Mouse (Mus musculus): Measurements from ENCODE around the gene Mon2.
"Not testable (repeated sequence)": the region's sequence is repeated elsewhere in the genome, so short reads cannot be mapped to it uniquely, and the experiment has no call there.

Mon2 gene

DNA sequence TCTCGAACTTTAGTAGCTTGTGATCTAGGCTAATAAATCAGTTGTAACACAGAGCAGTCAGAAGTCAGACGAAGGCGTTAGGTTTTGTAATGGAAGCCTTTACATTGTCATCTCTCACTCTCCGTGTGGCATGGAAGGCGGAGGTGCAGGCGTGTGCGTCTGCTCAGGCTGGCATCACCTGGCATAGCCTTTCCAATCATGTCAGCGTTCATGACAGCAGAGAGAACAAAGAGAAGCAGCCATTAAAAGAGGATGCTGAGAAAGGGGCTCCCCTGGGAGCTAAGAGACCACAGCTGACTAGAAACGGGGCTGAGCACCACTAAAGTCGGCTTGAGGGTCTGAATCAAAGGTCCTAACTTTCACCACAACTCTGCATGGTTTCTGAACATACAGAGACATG lies 19.8 kb downstream of the Mon2 start:
- no peak for DNase-seq

DNA sequence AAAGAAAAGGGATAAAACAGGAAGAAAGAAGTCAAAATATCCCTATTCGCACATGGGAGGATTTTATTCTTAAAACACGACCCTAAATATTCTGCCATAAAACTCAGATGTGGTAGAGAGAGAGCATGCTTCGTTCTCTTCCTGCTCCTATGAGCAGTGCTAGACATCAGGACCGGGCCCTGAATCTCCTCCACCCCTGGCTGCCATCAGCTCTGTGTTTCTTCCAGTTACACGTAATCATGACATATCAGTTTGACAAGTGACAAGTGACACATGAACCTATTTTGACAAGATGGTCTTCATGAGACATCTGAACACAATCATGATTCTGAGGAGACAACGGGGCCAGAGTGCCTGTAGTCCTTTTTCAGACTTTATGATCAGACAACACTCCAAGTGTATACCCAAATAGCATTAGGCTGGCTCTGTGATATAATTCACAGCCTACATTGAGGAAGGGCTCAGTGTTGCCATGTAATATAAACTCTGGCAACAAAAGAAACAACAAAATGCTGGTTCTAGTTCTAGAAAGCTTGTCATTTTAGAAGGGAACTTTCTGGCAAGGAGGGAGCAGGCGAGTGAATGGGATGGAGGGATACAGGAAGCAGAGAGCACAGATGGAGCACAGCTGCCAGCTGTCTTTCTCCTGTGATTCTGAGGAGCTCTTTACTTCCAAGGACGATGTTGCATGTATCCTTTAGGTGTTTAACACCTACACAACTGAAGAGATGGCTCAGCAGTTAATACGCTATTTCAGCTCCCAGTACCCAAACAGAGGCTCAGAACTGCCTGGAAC lies 20.9 kb downstream of the Mon2 start:
- DNase-seq: no peak

DNA sequence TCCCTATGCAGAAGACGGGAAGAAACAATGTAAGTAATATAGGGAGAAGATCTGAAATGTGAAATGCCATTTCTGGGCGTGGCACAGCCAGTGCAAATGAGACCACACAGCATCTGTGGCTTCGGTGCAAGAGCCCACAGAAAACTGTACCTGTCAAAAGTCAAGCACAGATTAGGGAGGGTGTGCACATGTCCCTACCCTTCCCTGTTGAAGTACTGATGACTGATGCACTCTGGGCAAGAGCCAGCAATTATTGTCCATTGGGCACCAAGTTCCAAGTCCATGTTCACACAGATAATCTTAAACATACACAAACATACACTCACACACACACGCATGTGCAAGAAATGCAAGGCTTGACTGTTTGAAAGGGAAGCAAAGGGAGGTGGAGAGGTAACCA lies 22.7 kb downstream of the Mon2 start:
- no peak for DNase-seq

DNA sequence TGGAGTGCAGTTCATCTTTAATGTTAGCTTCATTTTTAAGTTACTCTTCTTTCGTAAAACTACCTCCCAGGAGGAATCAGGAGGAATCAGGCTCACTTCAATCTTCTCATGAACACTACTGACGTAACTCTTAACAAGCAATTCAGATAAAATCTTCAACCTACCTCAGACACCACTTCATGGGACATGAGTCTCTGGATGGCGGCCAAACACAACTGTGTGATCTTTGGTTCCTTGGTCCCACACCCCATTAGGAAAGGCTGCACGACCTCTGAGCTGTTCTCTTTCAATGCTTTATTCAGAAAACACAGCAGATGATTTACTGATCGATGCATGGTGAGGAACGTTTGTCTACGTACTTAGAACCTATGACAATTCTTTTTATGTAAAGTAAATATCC lies 24.3 kb downstream of the Mon2 start:
- DNase-seq: no peak

DNA sequence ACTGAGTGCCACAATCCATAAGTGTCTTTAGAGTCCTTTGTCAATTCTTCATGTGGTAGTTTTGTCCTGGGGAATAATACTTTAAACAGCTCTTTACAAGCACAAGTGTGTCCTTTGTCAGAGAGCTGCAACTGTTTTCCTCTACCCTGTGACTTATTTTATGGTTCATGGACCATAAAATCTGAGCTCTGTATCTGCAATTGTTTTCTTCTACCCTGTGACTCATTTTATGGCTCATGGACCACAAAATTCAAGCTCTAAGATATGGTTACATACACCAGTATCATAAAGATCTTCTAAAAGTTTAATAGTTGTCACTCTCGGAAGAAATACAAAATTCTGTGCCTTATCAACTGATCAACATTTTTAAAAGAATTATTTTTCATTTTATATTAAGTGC lies 27.6 kb downstream of the Mon2 start:
- DNase-seq: no peak

DNA sequence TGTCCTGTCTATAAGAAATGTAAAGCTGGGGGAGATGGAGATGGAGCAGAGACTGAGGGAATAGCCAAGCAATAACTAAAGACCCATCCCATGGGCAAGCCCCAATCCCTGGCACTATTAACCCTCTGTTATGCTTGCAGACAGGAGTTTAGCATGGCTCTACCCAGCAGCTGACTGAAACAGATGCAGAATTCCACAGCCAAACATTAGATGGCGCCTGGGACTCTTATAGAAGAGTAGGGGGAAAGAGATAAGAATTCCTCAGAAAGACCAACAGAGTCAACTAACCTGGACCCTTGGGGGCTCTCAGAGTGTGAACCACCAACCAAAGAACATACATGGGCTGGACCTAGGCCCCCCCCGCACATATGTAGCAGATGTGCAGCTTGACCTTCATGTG lies 36.4 kb downstream of the Mon2 start:
- DNase-seq: peak; percentile 31 to 32

- DNase-seq: no peak
Observed at GRCm38 (mm10) chr10:123032078-123032646, 44.1 kb downstream of the Mon2 start.

GRCm38 (mm10) chr10:123031449-123031848 lies 44.9 kb downstream of the Mon2 start:
- DNase-seq: no peak

DNA sequence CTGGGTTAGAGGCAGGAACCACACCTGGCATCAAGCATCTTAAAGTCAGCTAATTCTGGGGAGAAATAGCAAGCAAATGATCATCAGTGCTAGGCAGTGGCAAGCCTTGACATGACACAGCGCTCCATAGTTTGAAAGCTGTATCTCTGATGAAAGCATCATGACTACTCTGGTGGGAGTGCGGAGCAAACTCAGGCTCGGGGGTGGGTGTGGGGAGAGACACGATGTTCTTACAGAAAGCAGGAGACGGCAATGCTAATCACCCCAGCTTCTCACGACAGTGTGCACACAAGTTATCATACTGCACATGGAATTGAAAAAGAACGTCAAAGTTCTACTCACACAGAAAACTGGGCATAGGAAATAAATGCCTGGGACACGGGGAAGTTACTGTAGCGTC lies 45.7 kb downstream of the Mon2 start:
- no peak for DNase-seq

- no peak for DNase-seq
Observed at GRCm38 (mm10) chr10:123028949-123029348, 47.4 kb downstream of the Mon2 start.

DNA sequence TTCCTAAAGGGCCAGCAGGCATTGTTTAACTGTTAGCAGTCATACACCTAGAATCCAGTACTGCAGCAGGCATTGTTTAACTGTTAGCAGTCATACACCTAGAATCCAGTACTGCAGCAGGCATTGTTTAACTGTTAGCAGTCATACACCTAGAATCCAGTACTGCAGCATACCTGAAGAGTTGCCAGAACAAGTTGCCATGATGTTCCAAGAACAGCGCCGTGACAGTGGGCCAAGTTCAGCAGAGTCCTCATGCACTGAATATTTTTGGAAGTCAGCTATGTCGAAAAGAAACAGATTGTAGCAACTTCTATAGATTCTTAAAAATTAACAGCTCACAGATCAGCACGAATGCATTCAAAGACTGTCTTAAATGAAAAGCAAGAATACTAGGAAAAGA lies 49.6 kb downstream of the Mon2 start:
- DNase-seq: not testable (repeated sequence)

DNA sequence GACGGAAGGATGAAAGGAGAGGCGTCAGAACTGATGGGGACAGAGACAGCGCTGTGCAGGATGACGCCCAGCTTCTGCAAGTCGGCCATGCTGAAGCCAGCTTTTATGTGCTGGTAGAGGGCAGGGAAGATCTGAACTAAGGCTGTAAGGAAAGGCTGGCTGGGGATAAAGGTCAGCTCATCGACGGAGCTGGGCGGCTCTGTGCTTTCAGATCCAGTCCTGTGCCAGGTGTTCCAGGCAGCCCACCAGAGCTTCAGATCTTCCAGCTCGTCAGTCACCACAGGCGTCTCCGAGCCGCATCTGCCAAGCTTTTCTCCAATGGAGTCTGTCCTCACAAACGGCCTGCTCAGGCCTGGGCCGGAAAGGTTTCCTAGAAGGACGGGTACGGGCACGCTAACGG lies 62.9 kb downstream of the Mon2 start:
- DNase-seq: peak; percentile 85 to 88

DNA sequence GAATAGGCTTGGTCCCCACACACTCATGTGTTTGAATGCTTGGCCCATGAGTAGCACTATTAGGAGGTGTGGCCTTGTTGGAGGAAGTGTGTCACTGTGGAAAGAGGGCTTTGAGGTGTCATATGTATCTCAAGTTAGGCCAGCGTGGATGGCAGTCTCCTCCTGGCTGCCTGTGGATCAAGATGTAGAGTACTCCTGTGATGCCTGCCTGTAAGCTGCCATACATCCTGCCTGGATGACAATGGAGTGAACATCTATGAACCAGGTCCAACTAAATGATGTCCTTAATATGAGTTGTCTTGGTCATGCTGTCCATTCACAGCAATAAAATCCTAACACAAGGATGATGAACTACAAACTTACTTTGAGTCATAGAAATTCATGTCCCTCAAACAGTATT lies 64.9 kb downstream of the Mon2 start:
- no peak for DNase-seq

DNA sequence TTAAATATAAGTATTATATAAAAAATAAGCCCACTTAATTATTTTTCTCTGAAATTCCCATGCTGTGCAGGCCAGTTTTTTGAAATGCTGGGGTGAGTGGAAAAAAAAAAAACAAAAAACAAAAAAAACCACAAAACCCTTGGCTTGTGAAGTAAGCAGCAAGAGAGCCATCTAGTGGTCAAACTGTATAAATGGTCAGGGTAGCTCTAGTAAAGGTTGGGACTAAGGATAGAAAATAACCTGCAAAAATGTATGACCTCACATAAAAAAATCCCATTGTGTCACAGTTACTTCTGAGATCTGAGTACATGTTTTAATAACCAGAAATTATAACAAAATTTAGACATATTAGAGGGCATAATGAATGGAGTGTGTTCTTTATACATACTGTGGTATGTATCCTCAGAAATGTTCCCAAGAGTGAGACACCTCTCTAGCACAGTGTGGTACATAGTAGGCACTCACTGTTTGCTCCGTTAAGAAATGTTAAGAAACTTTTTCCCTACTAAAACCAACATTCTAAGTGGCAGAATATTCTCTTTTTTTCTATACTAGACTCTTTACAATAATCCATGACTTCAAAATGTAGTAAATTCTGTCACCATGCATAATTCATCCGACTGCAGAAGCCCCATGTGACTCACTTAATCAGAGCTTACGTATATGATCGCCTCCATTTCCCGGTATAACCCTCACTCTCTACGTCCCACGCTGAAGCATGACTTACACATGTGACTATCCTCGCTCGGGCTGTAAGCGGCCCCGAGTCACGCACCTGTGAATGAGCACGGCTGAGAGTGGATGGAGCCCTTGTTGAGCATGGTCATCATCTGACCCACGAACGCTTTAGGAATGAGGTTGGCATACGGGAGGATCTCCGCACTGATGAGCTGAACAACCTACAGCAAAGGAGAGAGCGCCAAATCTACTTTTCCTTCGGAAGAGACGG lies 70.8 kb downstream of the Mon2 start:
- DNase-seq: peak in 1 of 2 experiments; percentile 67

- no peak for DNase-seq
Observed at GRCm38 (mm10) chr10:123004475-123005236, 71.6 kb downstream of the Mon2 start.

- no peak for DNase-seq
Observed at GRCm38 (mm10) chr10:123001985-123002384, 74.3 kb downstream of the Mon2 start.

- no peak for DNase-seq
Observed at GRCm38 (mm10) chr10:123001363-123001762, 74.9 kb downstream of the Mon2 start.

DNA sequence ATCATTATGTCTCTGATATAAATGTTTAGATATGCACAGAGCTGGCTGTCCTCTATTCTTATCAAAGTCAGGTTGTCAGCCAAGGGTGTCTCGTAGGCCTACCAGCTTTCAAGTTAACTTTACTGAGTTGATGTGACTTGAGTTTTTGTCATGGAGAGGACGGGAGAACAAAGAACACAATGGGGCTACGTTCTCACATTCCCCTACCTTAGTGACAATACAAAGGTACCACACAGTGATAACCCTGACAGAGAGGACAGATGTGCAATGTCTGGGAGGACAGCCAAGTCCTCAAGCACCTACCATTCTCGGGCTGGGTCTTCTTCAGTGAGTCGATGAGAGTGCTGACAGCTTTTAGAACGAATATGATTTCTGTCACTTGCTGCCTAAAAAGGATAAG lies 76.9 kb downstream of the Mon2 start:
- DNase-seq: no peak

GRCm38 (mm10) chr10:122997852-122998251 lies 78.5 kb downstream of the Mon2 start:
- no peak for DNase-seq

DNA sequence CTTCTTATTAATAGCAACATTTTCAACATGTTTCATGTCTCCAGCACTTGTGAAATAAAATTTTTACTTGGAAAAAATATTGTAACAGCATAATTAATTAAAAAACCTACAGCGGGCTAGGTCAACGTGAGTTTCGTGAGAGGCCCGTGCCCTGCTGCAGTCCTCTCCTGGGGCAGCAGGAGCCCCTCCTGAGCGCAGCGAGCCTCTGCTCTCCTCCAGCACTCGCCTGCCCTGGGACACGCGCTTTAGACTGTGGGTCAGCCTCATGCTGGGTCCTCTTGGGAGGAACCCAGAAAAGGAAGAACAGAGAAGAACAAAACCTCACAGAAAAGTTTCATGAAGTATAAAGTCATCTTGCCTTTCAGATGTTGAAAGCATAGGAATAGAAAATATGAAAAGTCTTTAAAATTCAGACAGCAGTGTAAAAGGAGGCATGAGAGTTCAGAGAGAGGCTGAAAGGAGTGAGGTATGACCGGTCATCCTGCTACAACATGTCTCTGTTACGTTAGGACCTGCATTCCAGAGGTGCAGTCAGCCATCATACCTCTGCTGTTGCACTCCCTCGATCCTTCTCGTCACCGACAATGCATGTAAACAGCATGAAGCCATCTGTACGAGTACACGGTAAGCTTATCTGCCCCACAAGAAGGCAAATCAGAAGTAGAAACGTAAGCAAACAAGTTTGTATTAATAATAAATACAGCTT lies 81.8 kb downstream of the Mon2 start:
- DNase-seq: no peak

GRCm38 (mm10) chr10:122991648-122992047 lies 84.7 kb downstream of the Mon2 start:
- DNase-seq: no peak

DNA sequence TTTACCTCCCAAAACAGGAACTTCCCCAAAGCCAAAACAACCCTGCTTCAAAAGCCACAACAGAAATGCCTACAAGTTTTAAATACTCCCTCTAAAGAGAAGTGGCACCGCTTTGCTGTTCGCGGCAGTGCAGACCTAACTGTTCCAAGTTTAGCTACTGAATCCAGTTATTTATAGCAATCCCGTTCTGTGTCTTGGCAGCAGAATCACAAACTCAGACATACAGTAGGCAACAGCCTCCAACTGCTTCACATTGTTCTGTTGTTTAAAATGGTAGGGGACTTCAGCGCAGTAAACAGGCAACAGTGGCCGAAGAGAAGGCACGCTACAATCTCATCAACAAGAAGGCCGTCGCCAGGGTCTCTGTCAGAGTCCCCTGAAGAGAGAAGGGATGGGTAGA lies 85.3 kb downstream of the Mon2 start:
- no peak for DNase-seq

All from cerebellum, postnatal 10 days (tissue).